Mouse (Mus musculus) A20 (cell line): Measurements from ENCODE around the gene Defa21.
"Not testable (repeated sequence)": the region's sequence is repeated elsewhere in the genome, so short reads cannot be mapped to it uniquely, and the experiment has no call there.

ENCODE experiments used
- DNase-seq: peaks from one replicate; pipeline ENCODE4 v3.0.0-alpha.2; 2011; ENCODE audit warnings: low read depth, low spot score

Gene Defa21

DNA sequence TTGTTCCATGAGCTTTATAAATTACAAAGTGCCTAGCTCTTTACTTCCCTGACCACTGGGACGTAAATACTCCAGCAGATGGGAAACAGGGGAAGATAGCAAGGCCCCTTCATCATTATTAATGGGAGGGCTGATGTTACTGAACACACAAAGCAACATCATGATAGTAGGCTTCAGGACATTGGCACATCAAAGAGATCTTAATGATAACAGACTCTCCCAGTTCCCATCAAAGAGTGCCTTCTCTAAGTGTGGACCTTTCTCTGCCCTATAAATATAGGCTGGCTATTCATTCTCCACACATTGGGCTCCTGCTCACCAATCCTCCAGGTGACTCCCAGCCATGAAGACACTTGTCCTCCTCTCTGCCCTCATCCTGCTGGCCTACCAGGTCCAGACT, at the start of gene Defa21:
TSS of gene Defa21 (plus strand) at position 301 of the 400 bp plus-strand sequence.
- not testable (repeated sequence) for DNase-seq

DNA sequence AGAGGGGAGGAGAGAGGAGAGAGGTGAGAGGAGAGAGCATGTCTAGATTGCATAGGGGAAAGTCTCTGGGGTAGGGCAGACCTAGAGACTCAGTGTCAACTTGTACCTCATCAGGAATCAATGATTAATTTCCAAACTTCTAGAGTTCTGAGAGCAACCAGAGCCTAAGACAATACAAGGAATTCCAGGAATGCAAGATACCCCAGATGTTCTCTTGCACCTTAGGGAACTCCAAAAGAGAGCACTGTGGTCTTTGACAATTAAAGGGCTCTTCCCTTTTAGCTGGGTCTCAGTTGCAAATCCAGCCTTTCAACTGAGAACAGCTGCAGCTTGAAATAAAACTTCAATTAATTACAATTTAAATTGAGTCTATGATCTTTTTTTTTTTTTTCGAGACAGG, 45.5 kb upstream of the Defa21 start:
- DNase-seq, result no peak

DNA sequence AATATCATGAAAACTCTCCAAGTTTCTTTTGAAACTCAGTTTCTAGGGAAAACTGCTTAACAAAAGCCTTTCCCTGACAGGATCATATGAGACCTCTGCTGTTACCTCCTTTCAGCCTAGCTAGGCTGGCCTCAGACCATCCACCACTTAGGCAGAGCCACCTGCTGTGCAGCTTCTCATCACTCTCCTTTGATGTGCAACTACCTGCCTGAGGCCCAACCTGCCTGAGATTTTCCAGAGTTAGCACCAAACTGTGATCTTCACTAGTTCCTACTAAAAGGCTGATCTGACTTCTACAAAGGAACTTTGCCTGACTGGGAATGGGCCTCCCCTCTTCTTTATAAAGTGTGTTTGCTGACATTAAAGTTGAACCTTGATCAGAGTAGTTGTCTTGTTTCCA, 31.3 kb upstream of the Defa21 start:
- DNase-seq, result not testable (repeated sequence)

DNA sequence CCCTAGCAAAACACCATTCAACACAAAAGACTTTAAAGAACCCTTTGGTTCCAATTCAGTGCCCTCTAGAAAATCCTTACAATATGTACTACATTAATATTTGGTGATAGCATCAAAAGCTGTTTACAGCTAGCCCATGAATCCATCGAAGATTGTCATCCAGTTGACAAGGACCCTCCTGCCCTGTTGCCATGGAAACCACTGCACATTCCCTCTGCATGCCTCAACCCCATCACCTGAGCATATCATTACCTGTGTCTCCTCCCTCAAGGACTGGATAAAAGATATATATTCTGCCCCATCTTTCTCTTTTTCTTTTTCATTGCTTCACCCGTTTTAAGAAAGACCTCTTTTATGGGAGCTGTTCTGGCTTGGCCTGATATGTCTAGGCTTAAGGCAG, 28.6 kb upstream of the Defa21 start:
- no peak for DNase-seq

DNA sequence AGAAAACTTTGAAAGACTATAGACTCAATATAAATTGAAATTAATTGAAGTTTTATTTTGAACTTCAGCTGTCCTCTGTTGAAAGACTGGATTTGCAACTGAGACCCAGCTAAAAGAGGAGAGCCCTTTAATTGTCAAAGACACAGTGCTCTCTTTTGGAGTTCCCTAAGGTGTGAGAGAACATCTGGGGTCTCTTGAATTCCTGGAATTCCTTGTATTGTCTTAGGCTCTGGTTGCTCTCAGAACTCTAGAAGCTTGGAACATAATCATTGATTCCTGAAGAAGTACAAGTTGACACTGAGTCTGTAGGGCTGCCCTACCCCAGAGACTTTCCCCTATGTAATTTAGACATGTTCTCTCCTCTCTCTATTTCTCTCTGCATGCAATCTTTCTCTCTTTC, 28.1 kb upstream of the Defa21 start:
- DNase-seq, result no peak

DNA sequence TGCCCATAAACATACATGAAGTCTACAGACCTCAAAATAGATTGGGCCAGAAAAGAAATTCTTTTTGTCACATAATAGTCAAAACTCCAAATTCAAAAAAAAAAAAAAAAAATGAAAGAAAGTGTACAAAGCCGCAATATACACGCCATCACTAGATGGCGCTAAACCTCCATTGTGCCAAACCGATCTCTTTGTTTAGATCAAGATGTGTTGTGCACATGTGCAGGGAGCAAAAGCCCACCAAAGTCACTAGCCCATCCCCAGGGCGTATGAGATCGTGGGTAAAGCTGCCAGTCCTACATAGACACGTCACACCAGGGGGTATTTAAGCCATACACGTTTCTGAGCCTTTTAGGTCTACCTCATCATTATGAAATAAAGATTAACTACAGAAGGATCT, 24.2 kb upstream of the Defa21 start:
- DNase-seq, result peak; percentile 65

DNA sequence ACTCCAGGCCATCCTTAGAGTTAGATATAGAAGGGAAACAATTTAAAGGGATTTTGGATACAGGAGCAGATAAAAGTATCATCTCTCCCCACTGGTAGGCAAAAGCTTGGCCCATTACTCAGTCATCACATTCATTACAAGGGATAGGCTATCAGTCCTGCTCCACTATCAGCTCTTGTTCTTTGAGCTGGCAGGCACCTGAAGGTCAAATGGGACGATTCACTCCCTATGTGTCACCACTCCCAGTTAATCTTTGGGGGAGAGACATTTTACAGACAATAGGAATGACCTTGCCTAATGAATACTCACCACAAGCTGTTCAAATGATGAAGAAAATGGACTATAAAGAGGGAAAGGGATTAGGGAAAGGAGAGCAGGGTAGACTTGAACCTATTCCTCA, 18.5 kb upstream of the Defa21 start:
- no peak for DNase-seq

DNA sequence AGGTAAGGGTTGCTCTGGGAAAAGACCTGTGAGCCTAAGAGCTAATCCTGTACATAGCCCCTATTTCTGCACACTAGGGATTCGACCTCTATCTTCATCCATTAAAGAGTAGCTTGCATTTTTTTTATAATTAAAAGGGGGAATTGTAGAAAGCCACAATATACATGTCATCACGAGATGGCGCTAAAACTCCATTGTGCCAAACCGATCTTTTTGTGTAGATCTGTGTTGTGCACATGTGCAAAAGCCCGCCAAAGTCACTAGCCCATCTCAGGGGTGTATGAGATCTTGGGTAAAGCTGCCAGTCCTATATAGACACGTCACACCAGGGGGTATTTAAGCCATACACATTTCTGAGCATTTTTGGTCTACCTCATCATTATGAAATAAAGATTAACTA, 16.8 kb upstream of the Defa21 start:
- DNase-seq, result peak; percentile 58

DNA sequence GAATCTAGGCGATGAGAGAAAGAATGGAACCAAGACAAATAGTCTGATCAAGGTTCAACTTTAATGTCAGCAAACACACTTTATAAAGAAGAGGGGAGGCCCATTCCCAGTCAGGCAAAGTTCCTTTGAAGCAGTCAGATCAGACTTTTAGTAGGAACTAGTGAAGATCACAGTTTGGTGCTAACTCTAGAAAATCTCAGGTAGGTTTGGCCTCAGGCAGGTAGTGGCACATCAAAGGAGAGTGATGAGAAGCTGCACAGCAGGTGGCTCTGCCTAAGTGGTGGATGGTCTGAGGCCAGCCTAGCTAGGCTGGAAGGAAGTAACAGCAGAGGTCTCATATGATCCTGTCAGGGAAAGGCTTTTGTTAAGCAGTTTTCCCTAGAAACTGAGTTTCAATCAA, 14.8 kb upstream of the Defa21 start:
- not testable (repeated sequence) for DNase-seq

DNA sequence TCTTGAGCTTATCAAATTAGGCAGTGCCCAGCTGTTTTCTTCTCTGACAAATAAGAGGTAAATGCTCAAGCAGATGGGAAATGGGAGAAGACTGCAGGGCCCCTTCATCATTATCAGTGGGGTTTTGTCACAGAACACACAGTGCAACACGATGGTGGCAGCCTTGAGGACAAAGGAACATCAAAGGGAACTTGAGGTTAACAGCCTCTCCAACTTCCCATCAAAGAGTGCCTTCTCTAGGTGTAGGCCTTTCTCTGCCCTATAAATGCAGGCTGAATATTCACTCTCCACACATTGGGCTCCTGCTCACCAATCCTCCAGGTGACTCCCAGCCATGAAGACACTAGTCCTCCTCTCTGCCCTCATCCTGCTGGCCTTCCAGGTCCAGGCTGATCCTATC, 29.4 kb downstream of the Defa21 start, which contains the start of gene Defa23:
TSS of gene Defa23 (plus strand) at position 301 of the 400 bp plus-strand sequence.
- DNase-seq, result not testable (repeated sequence)

DNA sequence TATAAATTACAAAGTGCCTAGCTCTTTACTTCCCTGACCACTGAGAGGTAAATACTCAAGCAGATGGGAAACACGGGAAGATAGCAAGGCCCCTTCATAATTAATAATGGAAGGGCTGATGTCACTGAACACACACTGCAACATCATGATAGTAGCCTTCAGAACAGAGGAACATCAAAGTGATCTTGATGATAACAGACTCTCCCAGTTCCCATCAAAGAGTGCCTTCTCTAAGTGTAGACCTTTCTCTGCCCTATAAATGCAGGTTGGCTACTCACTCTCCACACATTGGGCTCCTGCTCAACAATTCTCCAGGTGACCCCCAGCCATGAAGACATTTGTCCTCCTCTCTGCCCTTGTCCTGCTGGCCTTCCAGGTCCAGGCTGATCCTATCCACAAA, 39.4 kb downstream of the Defa21 start, which contains the start of gene Defa35:
TSS of gene Defa35 (plus strand) at position 301 of the 400 bp plus-strand sequence.
- DNase-seq, result not testable (repeated sequence)
